Mouse (Mus musculus): ENCODE results near the gene Birc2. TPM values are rescaled to one million over a fixed set of nuclear protein-coding genes. Genes with fewer than 3 reads are reported as not detected.

The Birc2 gene
- polyA plus RNA-seq, 1 experiment from 2014 or later: 14.2 TPM

GRCm38 (mm10) chr9:7774538-7774937 lies 62.3 kb downstream of the Birc2 start:
- ATAC-seq (ENCODE audit: low read depth): 0 out of 2 replicates have a peak, but pooled peaks have one; percentile 15
- no peaks in the 10 kb centered on the region; the same call in 1 of the 2 replicates for H3K36me3 ChIP-seq (ENCODE audit: control insufficient read depth, insufficient read depth)

DNA sequence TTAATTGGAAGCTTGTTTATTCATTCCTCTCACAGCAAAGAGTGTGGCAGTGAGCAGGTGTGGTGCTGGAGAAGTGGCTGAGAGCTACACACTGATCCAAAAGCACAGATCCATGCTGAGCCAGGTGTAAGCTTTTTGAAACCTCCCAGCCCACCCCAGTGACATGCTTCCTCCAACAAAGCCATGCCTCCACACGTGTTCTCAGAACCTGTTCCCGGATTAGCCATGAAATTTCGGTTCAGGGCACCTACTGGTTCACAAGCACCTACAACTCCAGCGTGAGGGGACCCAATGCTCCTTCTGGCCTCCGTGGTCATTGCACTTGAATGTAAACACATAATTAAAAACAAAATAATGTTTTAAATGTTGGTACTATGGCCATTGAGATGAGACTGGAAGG lies 63.2 kb downstream of the Birc2 start:
- ATAC-seq (ENCODE audit: low read depth): no peak

More at GRCm38 (mm10) chr9:7774538-7774937, 62.3 kb downstream of the Birc2 start:
- Histone ChIP-seq H3K4me1 (ENCODE audit: control insufficient read depth, low read depth, low read length) (peaks cover 6% of the 10 kb centered on the region), H3K4me3 (ENCODE audit: low read depth, low read length) (no peak overlapping the region), H3K27ac (ENCODE audit: low read length) (no peak overlapping the region), H3K27me3 (ENCODE audit: control insufficient read depth, insufficient read depth, low read depth, low read length) (no peaks in the 10 kb centered on the region), H3K9me3 (replicated peaks; ENCODE audit: control insufficient read depth, low read length) (no peaks in the 10 kb centered on the region), H3K9ac (ENCODE audit: low read depth, low read length) (no peak overlapping the region), H3K4me2 (ENCODE audit: low read depth, low read length) (no peak overlapping the region)
- 27% methylated on average over 10 of the region's 10 CpGs for WGBS (ENCODE audit: insufficient replicate concordance)

GRCm38 (mm10) chr9:7772773-7773454 lies 64.0 kb downstream of the Birc2 start:
- peaks cover 2% of the 10 kb centered on the region; the same call in 1 of the 2 replicates for H3K4me1 ChIP-seq (ENCODE audit: control insufficient read depth, low read depth, low read length)
- H3K27ac ChIP-seq (ENCODE audit: low read length): no peak overlapping the region
- peaks cover 2% of the 10 kb centered on the region; the same call in 1 of the 2 replicates for H3K36me3 ChIP-seq (ENCODE audit: control insufficient read depth, insufficient read depth)
- no peak overlapping the region for H3K4me3 ChIP-seq (ENCODE audit: low read depth, low read length)
- no peaks in the 10 kb centered on the region for H3K9me3 ChIP-seq (replicated peaks; ENCODE audit: control insufficient read depth, low read length)
- no peak overlapping the region for H3K9ac ChIP-seq (ENCODE audit: low read depth, low read length)
- H3K4me2 ChIP-seq (ENCODE audit: low read depth, low read length): no peak overlapping the region
- no peak for ATAC-seq (ENCODE audit: low read depth)
- WGBS (ENCODE audit: insufficient replicate concordance): 74% methylated on average over 4 of the region's 4 CpGs
- no peaks in the 10 kb centered on the region for H3K27me3 ChIP-seq (ENCODE audit: control insufficient read depth, insufficient read depth, low read depth, low read length)

More for the DNA sequence above, 63.2 kb downstream of the Birc2 start:
- H3K9me3 ChIP-seq (replicated peaks; ENCODE audit: control insufficient read depth, low read length): no peaks in the 10 kb centered on the region
- H3K27me3 ChIP-seq (ENCODE audit: control insufficient read depth, insufficient read depth, low read depth, low read length): no peaks in the 10 kb centered on the region
- WGBS (ENCODE audit: insufficient replicate concordance): 82% methylated on average over 5 of the region's 5 CpGs
- H3K4me2 ChIP-seq (ENCODE audit: low read depth, low read length): no peak overlapping the region
- no peak overlapping the region for H3K4me3 ChIP-seq (ENCODE audit: low read depth, low read length)
- H3K36me3 ChIP-seq (ENCODE audit: control insufficient read depth, insufficient read depth): peaks cover 2% of the 10 kb centered on the region; the same call in 1 of the 2 replicates
- H3K9ac ChIP-seq (ENCODE audit: low read depth, low read length): no peak overlapping the region
- no peak overlapping the region for H3K27ac ChIP-seq (ENCODE audit: low read length)
- H3K4me1 ChIP-seq (ENCODE audit: control insufficient read depth, low read depth, low read length): peaks cover 2% of the 10 kb centered on the region; the same call in 1 of the 2 replicates

DNA sequence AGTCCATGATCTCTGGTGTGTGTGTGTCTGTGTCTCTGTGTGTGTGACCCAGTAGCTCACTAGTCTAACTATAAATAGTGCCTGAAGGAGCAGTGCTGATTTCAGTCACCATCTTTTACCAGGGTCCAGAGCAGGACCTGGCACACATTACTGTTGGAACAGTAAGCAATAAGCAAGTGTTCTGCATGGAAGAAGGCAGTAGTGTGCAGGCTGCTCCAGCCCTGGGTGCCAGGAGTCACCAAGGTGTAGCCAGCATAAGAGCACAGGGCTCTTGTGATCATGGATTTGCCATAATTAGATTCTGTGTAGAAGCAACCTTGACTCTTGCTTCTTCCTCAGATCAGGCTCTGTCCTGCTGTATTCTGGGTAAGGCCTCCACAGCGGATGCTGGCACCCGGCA lies 64.5 kb downstream of the Birc2 start:
- no peaks in the 10 kb centered on the region for H3K9me3 ChIP-seq (replicated peaks; ENCODE audit: control insufficient read depth, low read length)
- H3K4me2 ChIP-seq (ENCODE audit: low read depth, low read length): no peak overlapping the region
- no peak for ATAC-seq (ENCODE audit: low read depth)
- H3K4me1 ChIP-seq (ENCODE audit: control insufficient read depth, low read depth, low read length): peaks cover 7% of the 10 kb centered on the region
- no peak overlapping the region for H3K27ac ChIP-seq (ENCODE audit: low read length)
- WGBS (ENCODE audit: insufficient replicate concordance): 84% methylated on average over 2 of the region's 2 CpGs
- no peak overlapping the region for H3K9ac ChIP-seq (ENCODE audit: low read depth, low read length)
- peaks cover 2% of the 10 kb centered on the region; the same call in 1 of the 2 replicates for H3K36me3 ChIP-seq (ENCODE audit: control insufficient read depth, insufficient read depth)
- H3K27me3 ChIP-seq (ENCODE audit: control insufficient read depth, insufficient read depth, low read depth, low read length): no peaks in the 10 kb centered on the region
- H3K4me3 ChIP-seq (ENCODE audit: low read depth, low read length): no peak overlapping the region

DNA sequence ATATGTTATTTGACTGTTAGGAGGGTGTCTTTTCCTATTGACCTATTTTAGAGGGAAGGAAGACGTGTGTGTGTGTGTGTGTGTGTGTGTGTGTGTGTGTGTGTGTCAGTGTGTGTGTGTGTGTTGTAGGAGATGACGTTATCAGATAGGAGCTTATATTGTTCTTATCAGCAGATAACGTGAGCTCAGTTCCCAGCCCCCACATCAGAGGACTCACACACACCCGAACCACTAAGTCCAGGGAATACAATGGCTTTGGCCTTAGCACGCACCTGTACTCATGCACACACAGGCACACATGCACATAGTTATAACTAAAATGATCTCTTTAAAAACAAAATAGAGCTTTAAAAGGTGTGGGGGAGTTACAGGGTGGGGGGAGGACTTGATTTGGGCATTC lies 67.4 kb downstream of the Birc2 start:
- H3K9me3 ChIP-seq (replicated peaks; ENCODE audit: control insufficient read depth, low read length): no peaks in the 10 kb centered on the region
- no peak for ATAC-seq (ENCODE audit: low read depth)
- H3K4me2 ChIP-seq (ENCODE audit: low read depth, low read length): no peak overlapping the region
- H3K36me3 ChIP-seq (ENCODE audit: control insufficient read depth, insufficient read depth): peaks cover 2% of the 10 kb centered on the region; the same call in 1 of the 2 replicates
- H3K9ac ChIP-seq (ENCODE audit: low read depth, low read length): no peak overlapping the region
- peaks cover 29% of the 10 kb centered on the region for H3K4me1 ChIP-seq (ENCODE audit: control insufficient read depth, low read depth, low read length)
- H3K27ac ChIP-seq (ENCODE audit: low read length): no peak overlapping the region
- H3K27me3 ChIP-seq (ENCODE audit: control insufficient read depth, insufficient read depth, low read depth, low read length): no peaks in the 10 kb centered on the region
- H3K4me3 ChIP-seq (ENCODE audit: low read depth, low read length): no peak overlapping the region
- WGBS (ENCODE audit: insufficient replicate concordance): 56% methylated on average over 5 of the region's 5 CpGs

- ATAC-seq (ENCODE audit: low read depth): no peak
These were observed 67.8 kb downstream of the Birc2 start for GRCm38 (mm10) chr9:7769081-7769480.

More at GRCm38 (mm10) chr9:7769081-7769480, 67.8 kb downstream of the Birc2 start:
- 71% methylated on average over 4 of the region's 4 CpGs for WGBS (ENCODE audit: insufficient replicate concordance)
- no peaks in the 10 kb centered on the region for H3K27me3 ChIP-seq (ENCODE audit: control insufficient read depth, insufficient read depth, low read depth, low read length)
- H3K9ac ChIP-seq (ENCODE audit: low read depth, low read length): no peak overlapping the region
- H3K4me1 ChIP-seq (ENCODE audit: control insufficient read depth, low read depth, low read length): peaks cover 31% of the 10 kb centered on the region
- no peak overlapping the region for H3K4me3 ChIP-seq (ENCODE audit: low read depth, low read length)
- H3K4me2 ChIP-seq (ENCODE audit: low read depth, low read length): no peak overlapping the region
- H3K9me3 ChIP-seq (replicated peaks; ENCODE audit: control insufficient read depth, low read length): no peaks in the 10 kb centered on the region
- no peak overlapping the region for H3K27ac ChIP-seq (ENCODE audit: low read length)
- peaks cover 2% of the 10 kb centered on the region; the same call in 1 of the 2 replicates for H3K36me3 ChIP-seq (ENCODE audit: control insufficient read depth, insufficient read depth)

Small RNA genes within 50 kb of the gene (microRNA-seq; reads per million reads assigned to microRNA genes)
- 10.1 reads per million, percentile 28 among the genes with 10 or more reads in this experiment for gene Mir5618

Other genes starting within 250 kb of the Birc2 start
- not detected in 2 replicates for gene Mmp20, start 208.8 kb downstream of the Birc2 start, polyA plus RNA-seq (2015; fragmentation: Nextera tagmentation; extraction: Ambion mirVana)
- gene Mmp7, start 145.0 kb downstream of the Birc2 start, polyA plus RNA-seq (2015; fragmentation: Nextera tagmentation; extraction: Ambion mirVana): not detected in 2 replicates
- gene Tmem123, start 73.0 kb downstream of the Birc2 start, polyA plus RNA-seq (2015; fragmentation: Nextera tagmentation; extraction: Ambion mirVana): 28.6 and 30.5 TPM in 2 replicates
- gene Birc3, start 36.1 kb upstream of the Birc2 start, polyA plus RNA-seq (2015; fragmentation: Nextera tagmentation; extraction: Ambion mirVana): 6.0 and 7.4 TPM in 2 replicates
- gene Yap1, start 167.5 kb upstream of the Birc2 start, polyA plus RNA-seq (2015; fragmentation: Nextera tagmentation; extraction: Ambion mirVana): 2.8 and 3.4 TPM in 2 replicates
- gene Cfap300, start 205.8 kb upstream of the Birc2 start, polyA plus RNA-seq (2015; fragmentation: Nextera tagmentation; extraction: Ambion mirVana): 0.36 and 0.78 TPM in 2 replicates

Data from liver, embryonic 16.5 days (tissue).